Mouse (Mus musculus) spleen, adult 2 months (tissue): ENCODE measurements at regions not wholly inside any gene's neighbourhood (a gene's known extent, or its start where the extent isn't known, plus 50 kb on each side); places are given as distances from the start of the nearest gene placed in this dataset.

ENCODE experiments used
- CTCF ChIP-seq: fragments of 200-500 bp; IDR thresholded peaks from 2 replicates; pipeline ENCODE4 v1.5.1; 2011; ENCODE audit warnings: mild to moderate bottlenecking, inconsistent platforms; ENCODE audit not compliant: insufficient read depth, insufficient read length, insufficient replicate concordance; ENCODE audit errors: extremely low read depth
- POLR2A ChIP-seq: fragments of 200-500 bp; IDR thresholded peaks from 2 replicates; pipeline ENCODE4 v1.6.1; 2011; ENCODE audit warnings: low read depth, low read length, inconsistent platforms

- TF ChIP-seq CTCF (no peak), POLR2A (no peak)
Measured at GRCm38 (mm10) chr3:149291473-149291872, 301.1 kb upstream of the Adgrl2 start.
